Mouse (Mus musculus) forebrain, embryonic 12.5 days (tissue): Measurements from ENCODE around the gene Sirpb1c. TPM values are rescaled to one million over a fixed set of nuclear protein-coding genes. Genes with fewer than 3 reads are reported as not detected.
"Not testable (repeated sequence)": the region's sequence is repeated elsewhere in the genome, so short reads cannot be mapped to it uniquely, and the experiment has no call there.

ENCODE experiments used
- ATAC-seq: fragments of 200-750 bp; cut with Nextera tagmentation; 2 replicates; pipeline ENCODE4 v1.8.0; 2017; ENCODE audit warnings: moderate TSS enrichment; ENCODE audit not compliant: low FRiP score
- H3K27ac ChIP-seq: fragments of 300-500 bp; sonication (generic); 2 replicates; pipeline ENCODE4 v1.5.1; 2016; ENCODE audit warnings: mild to moderate bottlenecking
- H3K27me3 ChIP-seq: fragments of 300-500 bp; sonication (generic); 2 replicates; pipeline ENCODE4 v1.6.1; 2016; ENCODE audit warnings: mild to moderate bottlenecking
- H3K36me3 ChIP-seq: fragments of 300-500 bp; sonication (generic); replicated peaks from 2 replicates; pipeline ENCODE4 v1.6.1; 2016; ENCODE audit warnings: mild to moderate bottlenecking
- H3K4me1 ChIP-seq: fragments of 300-500 bp; sonication (generic); 2 replicates; pipeline ENCODE4 v1.6.1; 2016
- H3K4me2 ChIP-seq: fragments of 300-500 bp; sonication (generic); 2 replicates; pipeline ENCODE4 v1.6.1; 2016; ENCODE audit warnings: mild to moderate bottlenecking, moderate library complexity
- H3K4me3 ChIP-seq: fragments of 300-500 bp; sonication (generic); replicated peaks from 2 replicates; pipeline ENCODE4 v1.5.1; 2016; ENCODE audit warnings: mild to moderate bottlenecking
- H3K9ac ChIP-seq: fragments of 300-500 bp; sonication (generic); 2 replicates; pipeline ENCODE4 v1.6.1; 2016; ENCODE audit warnings: mild to moderate bottlenecking
- H3K9me3 ChIP-seq: fragments of 300-500 bp; sonication (generic); 2 replicates; pipeline ENCODE4 v1.6.1; 2016
- WGBS: fragments of 180-500 bp; shearing (Covaris S2); methylation state at CpG from one replicate; pipeline ENCODE4 v1.1.7; 2016; 5-methylcytosine and 5-hydroxymethylcytosine counted together
- polyA plus RNA-seq: library from polyadenylated mRNA; unstranded; fragments of >200 nt; fragmentation: Nextera tagmentation; extraction: Ambion mirVana; gene quantifications from 2 replicates; pipeline ENCODE4 v1.2.1, GENCODE M21; 2016

The Sirpb1c gene
- polyA plus RNA-seq: not detected in 2 replicates

GRCm38 (mm10) chr3:15848280-15848679, at the start of gene Sirpb1c:
Sirpb1c (minus strand) TSS chr3:15848528.
- not testable (repeated sequence) for H3K4me1 ChIP-seq, H3K4me3 ChIP-seq, H3K27me3 ChIP-seq, H3K9ac ChIP-seq, H3K4me2 ChIP-seq, ATAC-seq, H3K36me3 ChIP-seq, H3K27ac ChIP-seq
- H3K9me3 ChIP-seq: peaks cover 12% of the 10 kb centered on the region
- WGBS: 64% methylated on average over 1 of the region's 1 CpGs

GRCm38 (mm10) chr3:15886380-15886779, 38.1 kb upstream of the Sirpb1c start:
- ATAC-seq: no peak
- Histone ChIP-seq H3K27ac (no peak overlapping the region), H3K4me1 (no peaks in the 10 kb centered on the region), H3K4me3 (no peak overlapping the region), H3K9ac (no peak overlapping the region), H3K36me3 (no peaks in the 10 kb centered on the region), H3K27me3 (no peaks in the 10 kb centered on the region), H3K4me2 (no peak overlapping the region), H3K9me3 (peaks cover 5% of the 10 kb centered on the region; the same call in 1 of the 2 replicates)
- WGBS: 94% methylated on average over 3 of the region's 3 CpGs

GRCm38 (mm10) chr3:15855773-15856172, 7.4 kb upstream of the Sirpb1c start:
- not testable (repeated sequence) for H3K4me3 ChIP-seq, ATAC-seq, H3K27me3 ChIP-seq

GRCm38 (mm10) chr3:15849922-15850321, 1.6 kb upstream of the Sirpb1c start:
- no peak overlapping the region for H3K4me2 ChIP-seq
- no peaks in the 10 kb centered on the region for H3K4me1 ChIP-seq
- H3K9ac ChIP-seq: no peak overlapping the region
- 92% methylated on average over 1 of the region's 1 CpGs for WGBS
- H3K27ac ChIP-seq: no peak overlapping the region
- no peak for ATAC-seq
- H3K4me3 ChIP-seq: no peak overlapping the region
- H3K9me3 ChIP-seq: peaks cover 11% of the 10 kb centered on the region
- H3K36me3 ChIP-seq: no peaks in the 10 kb centered on the region
- no peaks in the 10 kb centered on the region for H3K27me3 ChIP-seq

More at GRCm38 (mm10) chr3:15855773-15856172, 7.4 kb upstream of the Sirpb1c start:
- not testable (repeated sequence) for H3K4me1 ChIP-seq, H3K9ac ChIP-seq, H3K9me3 ChIP-seq, H3K27ac ChIP-seq, H3K4me2 ChIP-seq, H3K36me3 ChIP-seq

GRCm38 (mm10) chr3:15847332-15848047, 838 bp downstream of the Sirpb1c start:
- WGBS: 82% methylated on average over 3 of the region's 3 CpGs

GRCm38 (mm10) chr3:15773642-15774041, 74.7 kb downstream of the Sirpb1c start:
- H3K27ac ChIP-seq: not testable (repeated sequence)

More at GRCm38 (mm10) chr3:15847332-15848047, 838 bp downstream of the Sirpb1c start:
- ATAC-seq: no peak; the same call in 1 of the 2 replicates
- Histone ChIP-seq H3K9me3 (peaks cover 12% of the 10 kb centered on the region), H3K27me3 (no peaks in the 10 kb centered on the region), H3K36me3 (no peaks in the 10 kb centered on the region), H3K4me3 (no peak overlapping the region), H3K4me1 (no peaks in the 10 kb centered on the region), H3K9ac (no peak overlapping the region), H3K27ac (no peak overlapping the region), H3K4me2 (no peak overlapping the region)

More at GRCm38 (mm10) chr3:15773642-15774041, 74.7 kb downstream of the Sirpb1c start:
- not testable (repeated sequence) for H3K27me3 ChIP-seq, H3K9ac ChIP-seq, H3K9me3 ChIP-seq, H3K4me1 ChIP-seq, ATAC-seq, H3K4me2 ChIP-seq, H3K4me3 ChIP-seq, H3K36me3 ChIP-seq
- WGBS: 81% methylated on average over 2 of the region's 2 CpGs

Other genes with a start within 250 kb of the Sirpb1c start
- not detected in 2 replicates for gene Gm5150, start 157.9 kb upstream of the Sirpb1c start, polyA plus RNA-seq